Mouse (Mus musculus) ES-Bruce4 (cell line): ENCODE data around the gene Nectin2. TPM values are rescaled to one million over a fixed set of nuclear protein-coding genes. Genes with fewer than 3 reads are reported as not detected.
A peak's percentile ranks its signal among the peaks of the same experiment; 100 is the strongest.

Source experiments
- H3K27ac ChIP-seq: 2 replicates; pipeline ENCODE4 v1.5.1; 2012; ENCODE audit warnings: low read length, inconsistent platforms; ENCODE audit not compliant: insufficient read depth
- H3K27me3 ChIP-seq: 2 replicates; pipeline ENCODE4 v1.6.1; 2012; ENCODE audit warnings: mild to moderate bottlenecking, low read length, inconsistent platforms; ENCODE audit not compliant: control insufficient read depth, poor library complexity, insufficient read depth, severe bottlenecking
- H3K36me3 ChIP-seq: 2 replicates; pipeline ENCODE4 v1.6.1; 2012; ENCODE audit warnings: inconsistent platforms, mild to moderate bottlenecking, low read length, moderate library complexity; ENCODE audit not compliant: control insufficient read depth, poor library complexity, insufficient read depth, severe bottlenecking
- H3K4me1 ChIP-seq: one replicate; pipeline ENCODE4 v1.8.1; 2011; ENCODE audit warnings: low read length; ENCODE audit not compliant: control insufficient read depth, insufficient read depth
- H3K4me3 ChIP-seq: 2 replicates; pipeline ENCODE4 v1.5.1; 2011; ENCODE audit warnings: low read depth, mild to moderate bottlenecking, low read length
- H3K9ac ChIP-seq: 2 replicates; pipeline ENCODE4 v1.6.1; 2012; ENCODE audit warnings: low read depth, mild to moderate bottlenecking, inconsistent platforms; ENCODE audit not compliant: poor library complexity, severe bottlenecking
- H3K9me3 ChIP-seq: replicated peaks from 2 replicates; pipeline ENCODE4 v1.6.1; 2012; ENCODE audit warnings: mild to moderate bottlenecking, low read length, inconsistent platforms; ENCODE audit not compliant: control insufficient read depth, poor library complexity, insufficient read depth, severe bottlenecking
- CTCF ChIP-seq: IDR thresholded peaks from one replicate; pipeline ENCODE4 v1.8.1; 2011; ENCODE audit warnings: low read depth, low read length
- EP300 ChIP-seq: IDR thresholded peaks from 2 replicates; pipeline ENCODE4 v1.6.1; 2011; ENCODE audit warnings: low read depth, low read length; ENCODE audit not compliant: insufficient read depth
- POLR2A ChIP-seq: IDR thresholded peaks from one replicate; pipeline ENCODE4 v1.8.1; 2011; ENCODE audit warnings: low read length; ENCODE audit not compliant: insufficient read depth
- polyA plus RNA-seq: library from polyadenylated mRNA; stranded (reverse); fragments of >200 nt; gene quantifications from 2 replicates; pipeline ENCODE4 v1.2.4, GENCODE M21; 2011; ENCODE audit warnings: low read depth; ENCODE audit not compliant: missing spikeins, insufficient read depth, insufficient read length

Nectin2 gene
- polyA plus RNA-seq, 1 experiment = 86.7 TPM

GRCm38 (mm10) chr7:19716055-19716682 is 34.1 kb downstream of the Nectin2 start:
- Histone ChIP-seq H3K4me3 (peak overlapping the region; percentile 86), H3K27ac (peak overlapping the region; percentile 98), H3K4me1 (no peaks in the 10 kb centered on the region), H3K9ac (peak overlapping the region; percentile 80), H3K36me3 (peaks cover 23% of the 10 kb centered on the region), H3K27me3 (no peaks in the 10 kb centered on the region), H3K9me3 (no peaks in the 10 kb centered on the region; the same call in 1 of the 2 replicates)
- no peak for TF ChIP-seq CTCF

DNA sequence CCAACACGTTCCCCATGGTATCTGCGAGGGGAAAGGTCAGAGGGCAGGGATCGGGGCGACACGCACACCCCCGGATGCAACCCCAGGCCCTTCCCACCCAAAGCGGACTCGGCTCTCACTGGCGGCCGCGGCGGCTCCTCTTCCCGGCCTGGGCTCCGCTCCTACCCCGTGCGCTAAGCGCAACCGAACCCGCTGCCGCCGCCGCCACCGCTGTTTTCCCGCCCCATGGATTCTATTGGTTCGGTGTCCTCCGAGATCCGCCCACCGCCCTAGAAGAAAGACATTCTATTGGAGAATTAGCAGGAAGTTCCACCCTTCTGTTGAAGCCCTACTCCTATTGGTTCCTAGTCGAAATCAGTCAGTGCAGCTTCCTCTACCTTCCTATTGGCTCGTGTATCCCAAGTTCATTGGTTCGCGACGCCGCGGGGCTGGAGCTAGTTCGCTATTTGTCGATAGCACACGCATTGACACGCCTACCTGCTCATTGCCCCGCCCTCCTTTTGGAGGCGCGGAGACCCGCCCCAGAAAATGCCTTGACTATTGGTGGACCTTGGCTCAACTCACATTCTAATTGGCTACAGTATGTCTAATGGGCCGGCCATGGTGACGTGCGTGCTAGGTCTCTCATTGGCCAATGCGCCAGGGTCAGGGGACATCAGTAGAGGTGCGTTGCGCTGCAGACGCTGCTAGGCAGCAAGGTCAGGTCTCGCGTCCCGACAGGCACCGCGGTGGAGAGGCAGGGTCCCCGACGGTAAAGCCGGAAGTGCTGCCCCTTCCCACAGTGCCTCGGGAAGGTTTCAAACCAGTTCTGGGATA is 34.8 kb downstream of the Nectin2 start, which contains the start of gene Tomm40:
Gene Tomm40, minus strand, starts transcription at position 200 of the 816 bp plus-strand sequence.
- peak within 1 kb of the TSS; percentile 97 for H3K4me3 ChIP-seq
- peak within 1 kb of the TSS; percentile 98 for H3K27ac ChIP-seq
- H3K9me3 ChIP-seq = no peaks in the 10 kb centered on the region
- H3K9ac ChIP-seq = peak within 1 kb of the TSS; percentile 96
- no peaks in the 10 kb centered on the region for H3K27me3 ChIP-seq
- TF ChIP-seq EP300 (no peak), CTCF (no peak), POLR2A (no peak)
- peaks cover 28% of the 10 kb centered on the region for H3K36me3 ChIP-seq
- H3K4me1 ChIP-seq = no peaks in the 10 kb centered on the region

DNA sequence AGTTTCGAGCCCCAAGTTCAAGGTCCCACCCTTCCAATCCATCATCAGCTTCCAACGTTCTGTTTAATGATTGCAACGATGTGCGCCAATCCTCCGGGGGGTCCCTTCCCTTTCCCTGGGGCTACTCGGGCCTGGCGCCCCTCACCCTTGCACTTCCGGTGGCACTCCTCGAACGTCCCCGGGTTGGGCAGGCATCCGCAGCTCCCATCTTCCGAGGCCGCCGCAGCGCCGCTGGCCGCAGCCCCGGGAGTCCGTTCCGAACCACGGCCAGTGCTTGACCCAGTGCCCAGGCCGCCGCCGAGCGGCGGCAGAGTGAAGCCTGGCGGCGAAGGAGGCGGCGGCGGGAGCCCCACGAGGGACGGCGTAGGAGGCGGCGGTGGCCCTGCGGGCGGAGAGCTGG is 35.4 kb downstream of the Nectin2 start:
- Histone ChIP-seq H3K36me3 (peaks cover 32% of the 10 kb centered on the region), H3K27me3 (no peaks in the 10 kb centered on the region), H3K9ac (peak overlapping the region; percentile 96), H3K4me3 (peak overlapping the region; percentile 97), H3K9me3 (no peaks in the 10 kb centered on the region), H3K4me1 (no peaks in the 10 kb centered on the region), H3K27ac (peak overlapping the region; percentile 41)
- TF ChIP-seq EP300 (no peak), POLR2A (no peak), CTCF (no peak)

- peak overlapping the region; percentile 96; the same call in 1 of the 2 replicates for H3K9ac ChIP-seq
- no peak overlapping the region for H3K27ac ChIP-seq
- no peaks in the 10 kb centered on the region for H3K4me1 ChIP-seq
- no peak overlapping the region for H3K4me3 ChIP-seq
- TF ChIP-seq EP300 (no peak), POLR2A (no peak), CTCF (no peak)
- H3K27me3 ChIP-seq = no peaks in the 10 kb centered on the region
- no peaks in the 10 kb centered on the region for H3K9me3 ChIP-seq
- H3K36me3 ChIP-seq = peaks cover 44% of the 10 kb centered on the region
These were observed 36.7 kb downstream of the Nectin2 start for GRCm38 (mm10) chr7:19713598-19713997.

DNA sequence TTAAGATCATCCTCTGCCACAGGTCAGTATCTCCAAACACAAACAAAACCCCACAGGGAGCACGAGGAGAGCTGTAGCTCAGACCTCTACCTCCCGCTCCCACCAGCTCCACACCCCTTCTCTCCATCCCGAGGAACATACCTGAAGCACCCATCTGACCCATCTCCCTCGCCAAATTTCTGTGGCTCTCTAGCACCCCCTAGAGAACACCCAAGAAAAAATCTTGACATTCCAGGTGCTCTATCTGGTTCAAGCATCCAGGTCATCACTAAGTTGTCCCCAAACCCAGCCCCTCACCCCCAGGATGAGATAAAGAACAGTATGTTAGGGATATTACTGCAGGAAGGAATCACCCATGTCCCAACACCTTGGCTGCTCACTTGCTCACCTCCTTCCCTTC is 37.1 kb downstream of the Nectin2 start:
- peaks cover 47% of the 10 kb centered on the region for H3K36me3 ChIP-seq
- no peaks in the 10 kb centered on the region for H3K9me3 ChIP-seq
- H3K27ac ChIP-seq = no peak overlapping the region
- no peak for TF ChIP-seq POLR2A
- TF ChIP-seq CTCF = peak; percentile 37
- no peak overlapping the region for H3K4me3 ChIP-seq
- H3K4me1 ChIP-seq = no peaks in the 10 kb centered on the region
- H3K27me3 ChIP-seq = no peaks in the 10 kb centered on the region
- H3K9ac ChIP-seq = no peak overlapping the region

- H3K9ac ChIP-seq = no peak overlapping the region
- no peak overlapping the region for H3K27ac ChIP-seq
- TF ChIP-seq CTCF (peak; percentile 19), POLR2A (no peak)
- peaks cover 52% of the 10 kb centered on the region for H3K36me3 ChIP-seq
- no peaks in the 10 kb centered on the region for H3K9me3 ChIP-seq
- no peaks in the 10 kb centered on the region for H3K27me3 ChIP-seq
- no peaks in the 10 kb centered on the region for H3K4me1 ChIP-seq
- no peak overlapping the region for H3K4me3 ChIP-seq
These were observed 37.9 kb downstream of the Nectin2 start for GRCm38 (mm10) chr7:19712414-19712813.
